Mouse (Mus musculus) spleen, postnatal 4 days (tissue): ENCODE data around the gene Spata3.

Source experiments
- DNase-seq, 2 experiments: peaks; one replicate each; pipeline ENCODE4 v3.0.0; 2022; ENCODE audit warnings: low spot score in 2 of 2

Gene Spata3

DNA sequence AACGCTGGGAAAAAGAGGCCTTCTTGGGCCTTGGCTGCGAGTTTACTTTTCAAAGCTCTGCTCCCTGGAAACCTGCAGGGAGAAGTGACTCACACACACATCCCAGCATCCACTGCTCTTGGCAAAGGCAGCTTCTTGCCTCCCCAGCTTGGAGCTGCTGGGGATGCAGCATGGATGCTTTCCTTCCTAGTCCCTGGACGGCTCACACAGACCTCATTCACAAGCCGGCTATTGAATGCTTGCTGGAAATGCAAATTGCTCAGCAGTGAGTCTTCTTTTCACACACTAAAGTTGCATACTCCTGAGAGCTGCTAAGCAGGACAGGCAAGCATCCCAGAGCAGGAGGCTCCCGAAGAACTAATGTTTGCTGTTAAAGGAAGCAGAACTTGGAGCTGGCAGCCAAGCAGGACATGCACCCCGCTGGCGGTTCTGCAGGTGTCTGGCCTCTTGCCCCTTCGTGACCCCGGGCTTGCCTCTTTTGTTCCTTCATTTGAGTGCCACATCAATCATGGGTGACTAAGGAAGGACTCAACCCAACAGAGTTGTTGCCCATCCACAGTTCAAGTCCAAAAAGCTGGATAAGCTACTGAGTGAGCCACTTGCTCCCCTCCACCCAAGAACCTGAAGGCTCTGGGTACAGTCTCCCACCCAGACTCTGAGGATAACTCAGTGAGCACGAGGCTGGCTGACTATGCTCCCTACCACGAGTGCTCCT is 15.8 kb downstream of the Spata3 start:
- no peak for DNase-seq

DNA sequence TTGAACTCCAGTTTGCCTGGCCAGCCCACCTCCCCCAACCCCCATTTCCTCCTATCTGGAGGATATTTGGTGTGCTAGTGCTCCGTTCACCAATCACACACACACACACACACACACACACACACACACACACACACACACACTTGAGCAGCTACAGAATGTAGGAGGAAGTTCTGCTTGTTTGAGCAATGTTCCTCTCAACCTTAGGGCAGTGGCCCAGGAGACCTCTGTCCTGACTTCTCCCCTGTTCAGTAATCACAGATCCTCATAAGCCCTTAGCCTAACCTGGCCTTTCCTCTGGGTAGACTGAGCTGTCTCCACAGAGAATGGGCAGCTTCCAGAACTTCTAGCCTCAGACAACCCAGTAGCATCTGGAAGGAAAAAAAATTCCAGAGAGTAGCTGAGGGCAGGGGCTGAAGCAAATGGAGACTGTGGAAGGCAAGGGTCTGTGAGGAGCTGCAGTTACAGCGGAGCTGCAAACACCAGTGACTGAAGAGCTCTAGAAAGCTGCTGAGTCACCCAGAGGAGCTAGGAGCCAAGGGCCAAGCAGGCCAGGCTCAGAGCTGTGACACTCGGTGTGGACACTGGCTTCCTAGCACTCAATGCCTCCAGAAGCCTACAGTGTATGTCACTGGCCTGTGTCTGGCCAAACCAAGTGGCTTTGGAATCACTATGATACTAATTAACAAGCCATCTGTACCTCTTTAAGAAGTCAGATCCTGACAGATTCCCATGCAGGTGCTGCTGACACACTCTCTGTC is 21.8 kb downstream of the Spata3 start:
- DNase-seq, result no peak

DNA sequence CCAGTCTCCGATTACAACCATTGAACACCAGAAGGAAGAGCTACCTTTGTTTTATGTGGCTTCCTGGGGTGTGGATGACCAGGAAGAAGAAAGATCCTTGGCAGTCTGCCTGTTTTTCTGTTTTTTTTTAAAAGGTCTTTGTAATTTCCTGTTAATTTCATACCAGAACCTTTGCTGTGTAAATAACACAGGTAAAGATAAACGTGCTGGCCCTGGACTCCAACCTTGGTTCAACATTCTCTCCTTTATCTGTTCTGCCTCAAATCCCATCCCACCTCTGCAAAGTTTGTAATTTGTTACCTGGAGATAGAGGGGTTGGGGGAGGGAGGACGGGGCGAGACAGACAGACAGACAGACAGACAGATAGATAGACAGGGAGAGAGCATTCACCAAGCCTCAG is 23.5 kb downstream of the Spata3 start:
- DNase-seq, result no peak

DNA sequence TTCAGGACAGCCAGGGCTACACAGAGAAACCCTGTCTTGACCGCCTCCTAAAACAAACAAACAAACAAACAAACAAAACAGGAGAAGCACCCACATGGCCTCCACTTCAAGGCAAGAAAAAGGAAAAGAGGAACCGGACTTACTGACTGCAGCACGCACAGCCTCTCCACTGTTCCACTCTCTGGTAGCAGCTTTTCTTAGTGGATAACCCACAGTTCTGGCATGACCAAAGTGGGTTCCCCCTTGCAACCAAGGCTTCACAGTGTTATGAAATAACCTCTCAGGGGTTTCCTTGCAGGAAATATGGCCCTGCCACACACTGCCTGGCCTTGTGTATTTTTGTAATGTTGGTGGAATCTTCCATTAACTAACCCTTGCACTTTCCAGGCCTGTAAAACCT is 24.2 kb downstream of the Spata3 start:
- DNase-seq, result no peak

DNA sequence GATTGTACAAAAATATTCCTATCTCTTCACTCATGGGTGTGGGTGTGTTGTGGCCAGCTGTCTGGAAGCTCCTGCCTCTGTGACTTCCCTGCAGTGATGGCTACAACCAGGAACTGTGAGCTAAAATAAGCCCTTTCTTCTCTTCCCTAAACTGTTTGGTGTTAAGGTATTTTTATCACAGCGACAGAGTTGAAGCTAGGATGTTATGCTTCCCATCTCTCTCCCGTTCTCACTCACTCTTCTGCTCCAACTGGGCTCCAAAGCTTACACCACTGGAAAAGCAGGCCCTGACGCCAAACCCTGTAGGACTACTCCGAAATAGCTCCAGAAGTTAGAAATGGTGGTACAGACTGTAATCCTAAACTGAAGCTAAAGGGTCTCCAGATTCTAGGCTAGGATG is 28.4 kb downstream of the Spata3 start:
- DNase-seq, result no peak

DNA sequence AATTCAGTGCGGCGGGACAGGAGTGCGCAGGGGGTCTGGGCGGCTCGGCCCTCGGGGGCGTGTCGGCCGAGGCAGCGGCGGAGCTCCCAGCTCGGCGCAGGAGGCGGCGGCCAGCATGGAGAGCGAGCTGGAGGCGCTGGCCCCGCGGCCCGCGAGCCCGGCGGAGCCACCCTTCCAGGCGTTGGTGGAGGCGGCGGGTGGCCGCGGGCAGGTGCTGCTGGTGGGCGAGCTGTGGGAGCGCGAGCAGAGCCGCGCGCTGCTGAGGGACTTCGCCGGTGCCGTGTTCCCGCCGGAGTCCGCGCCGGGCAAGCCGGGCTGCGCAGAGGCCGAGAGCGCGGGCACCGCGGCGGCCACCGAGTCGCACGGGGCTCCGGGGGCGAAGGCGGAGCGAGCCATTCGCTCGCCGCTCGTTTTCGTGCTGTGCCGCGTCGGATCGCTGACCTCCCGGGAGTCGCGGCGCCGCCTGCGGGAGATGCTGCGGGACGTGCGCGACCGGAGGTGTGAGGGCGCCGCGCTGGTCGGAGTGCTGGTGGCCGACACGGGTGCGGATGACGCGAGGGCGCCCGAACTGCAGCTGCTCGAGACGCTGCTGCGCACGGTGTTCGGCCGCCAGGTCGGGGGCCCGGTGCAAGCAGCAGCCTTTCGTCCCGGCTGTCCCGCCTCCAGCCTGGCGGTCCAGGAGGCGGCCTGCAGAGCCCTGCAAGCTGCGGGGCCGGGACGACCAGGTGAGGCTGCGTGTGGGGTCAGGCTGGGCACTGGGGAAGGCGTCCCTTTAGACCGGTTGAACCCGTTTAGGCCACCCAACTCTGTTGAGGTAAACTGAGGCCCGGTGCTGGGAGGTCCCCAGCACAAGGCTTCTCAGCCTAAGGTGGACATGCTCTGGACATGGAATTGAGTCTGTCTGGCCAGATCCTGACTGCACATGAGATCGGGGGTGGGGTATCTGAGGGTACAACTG is 29.5 kb downstream of the Spata3 start, which contains the start of gene 2810459M11Rik:
Gene 2810459M11Rik, plus strand, starts transcription at position 16 of the 958 bp plus-strand sequence.
- peak in 1 of 2 experiments; percentile 67 for DNase-seq

DNA sequence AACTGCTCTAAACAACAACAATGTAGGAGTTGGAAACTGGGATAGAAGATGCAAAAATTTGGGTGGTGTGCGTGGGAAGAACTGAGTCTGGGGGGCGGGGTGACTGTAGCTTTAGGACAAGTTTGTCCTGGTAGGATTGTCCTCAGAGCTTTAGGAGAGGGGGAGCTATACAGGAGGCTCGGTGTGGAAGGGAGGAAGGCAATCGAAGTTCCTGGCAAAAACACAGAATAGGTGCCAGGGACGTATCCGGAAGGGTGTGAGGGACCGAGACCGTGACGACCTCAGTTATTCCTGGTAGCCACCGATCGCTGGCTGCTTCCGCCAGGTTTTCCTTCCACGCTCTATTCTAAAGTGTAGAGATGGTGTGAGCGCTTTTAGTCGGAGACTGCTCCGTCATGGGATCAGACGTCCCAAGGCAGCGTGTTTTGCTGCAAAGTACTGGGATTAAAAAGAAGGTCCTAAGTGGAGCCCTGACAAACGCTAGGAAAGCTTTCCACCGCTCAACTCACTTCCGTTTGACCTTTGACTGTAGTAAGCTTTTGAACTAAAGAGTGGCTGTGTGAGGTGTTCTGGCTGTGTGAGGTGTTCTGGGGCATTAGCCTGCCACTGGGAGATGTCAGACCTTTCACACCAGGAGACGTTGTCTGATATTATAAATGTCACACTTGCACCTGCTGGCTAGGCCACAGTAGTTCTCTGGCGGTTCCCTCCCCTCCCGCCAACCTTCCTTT is 30.4 kb downstream of the Spata3 start:
- DNase-seq, result no peak

DNA sequence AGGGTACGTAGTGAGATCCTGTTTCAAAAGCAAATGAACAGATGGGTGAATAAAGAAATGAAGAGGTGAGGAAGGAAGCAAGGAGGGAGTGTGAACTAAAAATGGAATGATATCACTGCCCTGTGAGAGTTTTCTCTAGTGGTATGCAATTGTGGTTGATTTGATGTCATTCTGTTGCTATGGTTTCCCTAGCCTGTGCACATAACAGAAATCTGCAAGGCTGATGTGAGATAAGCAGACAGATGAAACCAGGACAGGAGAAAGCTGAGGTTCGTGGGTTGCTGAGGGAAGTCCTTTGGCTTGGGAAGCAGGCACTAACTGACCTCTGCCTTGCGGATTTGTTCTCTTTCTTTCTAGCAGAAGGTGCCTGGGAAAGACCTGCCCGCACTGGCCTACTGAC is 31.6 kb downstream of the Spata3 start:
- DNase-seq, result no peak

DNA sequence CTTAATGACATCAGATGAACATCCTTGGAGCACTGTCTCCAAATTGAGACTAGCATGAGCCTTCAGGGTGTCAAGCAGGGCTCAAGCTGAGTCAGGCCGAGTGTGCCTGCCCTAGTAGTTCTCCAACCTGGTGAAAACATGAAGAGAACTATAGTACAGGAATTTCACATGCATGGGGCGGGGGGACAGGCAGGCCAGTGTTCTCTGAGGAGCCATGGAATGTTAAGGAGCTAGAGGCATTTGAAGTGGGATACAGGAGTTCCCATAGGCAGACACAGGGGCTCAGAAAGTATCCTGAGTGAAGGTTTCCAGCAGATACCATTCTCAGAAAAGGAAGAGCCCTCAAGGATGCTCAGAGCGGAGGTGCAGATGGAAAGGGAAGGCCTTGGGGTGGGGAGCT is 32.1 kb downstream of the Spata3 start:
- DNase-seq, result no peak

DNA sequence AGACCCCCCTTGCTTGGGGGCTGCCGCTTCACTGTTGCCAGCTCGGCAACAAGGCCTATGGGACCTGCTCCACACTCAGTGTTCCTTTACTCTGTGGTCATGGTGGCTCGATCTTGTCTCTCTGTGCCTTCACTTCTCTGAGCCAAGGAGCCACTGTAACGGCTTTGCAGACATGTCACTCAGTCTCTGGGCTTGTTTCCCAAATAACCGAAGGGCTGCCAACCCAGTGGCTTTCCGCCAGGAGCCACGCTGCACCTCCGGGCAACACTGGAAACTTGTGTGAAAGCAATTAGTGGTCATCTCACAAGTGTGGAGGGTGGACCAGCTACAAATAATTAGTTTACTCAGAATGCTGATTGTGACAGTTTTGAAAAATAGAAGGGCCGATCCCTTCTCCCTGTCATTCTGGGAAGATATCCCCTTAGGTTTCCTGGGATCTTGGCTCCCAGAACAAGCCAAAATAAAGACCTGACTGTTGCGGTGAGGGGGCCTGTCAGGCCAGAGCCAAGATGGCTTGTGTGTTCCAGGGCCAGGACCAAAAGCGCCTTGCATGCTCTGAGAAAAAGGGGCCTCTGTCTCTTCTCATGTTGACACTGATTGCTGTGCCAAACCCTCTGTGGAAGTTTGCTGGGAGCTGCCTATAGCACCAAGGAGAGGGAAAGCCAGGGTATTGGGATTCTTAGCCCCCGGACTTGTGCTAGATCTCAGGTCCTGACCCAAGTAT is 36.7 kb downstream of the Spata3 start:
- DNase-seq, result no peak

DNA sequence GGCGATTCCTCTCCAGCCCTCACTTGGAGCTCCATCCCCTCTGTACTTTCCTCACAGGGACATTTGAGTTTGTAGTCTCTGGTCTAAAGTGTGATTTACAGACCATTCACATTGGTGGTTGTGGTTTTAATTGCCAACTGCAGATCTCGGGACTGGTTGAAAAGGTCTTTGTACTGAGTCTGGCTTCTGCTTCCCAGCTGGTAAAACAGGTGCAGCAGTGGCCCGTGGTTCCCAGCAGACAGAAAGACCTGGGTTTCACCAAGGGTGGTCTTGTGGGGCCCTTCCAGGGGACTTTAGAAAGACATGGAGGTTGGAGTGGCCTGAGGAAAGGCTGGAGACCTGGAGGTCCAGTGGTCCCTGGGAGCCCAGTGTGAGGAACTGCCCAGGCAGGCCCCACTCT is 38.3 kb downstream of the Spata3 start:
- DNase-seq, result no peak

DNA sequence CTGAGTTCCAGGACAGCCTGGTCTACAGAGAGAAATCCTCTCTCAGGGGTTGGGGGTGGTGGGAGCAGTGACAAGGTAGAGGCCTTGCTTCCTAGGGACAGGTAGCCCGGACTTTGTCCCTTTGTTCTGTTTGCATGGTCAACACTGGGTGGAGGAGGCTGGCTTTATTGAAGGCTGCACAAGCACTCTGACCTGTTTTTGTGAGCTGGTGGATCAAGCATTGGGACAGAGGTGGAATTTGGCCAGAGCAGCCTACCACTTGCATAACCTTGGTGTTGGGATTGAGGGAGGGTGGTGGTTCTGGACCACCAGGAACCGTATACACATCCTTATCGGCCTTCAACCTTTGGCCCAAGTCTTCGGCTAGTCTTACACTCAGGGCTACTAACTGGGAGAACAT is 39.7 kb downstream of the Spata3 start:
- no peak for DNase-seq

DNA sequence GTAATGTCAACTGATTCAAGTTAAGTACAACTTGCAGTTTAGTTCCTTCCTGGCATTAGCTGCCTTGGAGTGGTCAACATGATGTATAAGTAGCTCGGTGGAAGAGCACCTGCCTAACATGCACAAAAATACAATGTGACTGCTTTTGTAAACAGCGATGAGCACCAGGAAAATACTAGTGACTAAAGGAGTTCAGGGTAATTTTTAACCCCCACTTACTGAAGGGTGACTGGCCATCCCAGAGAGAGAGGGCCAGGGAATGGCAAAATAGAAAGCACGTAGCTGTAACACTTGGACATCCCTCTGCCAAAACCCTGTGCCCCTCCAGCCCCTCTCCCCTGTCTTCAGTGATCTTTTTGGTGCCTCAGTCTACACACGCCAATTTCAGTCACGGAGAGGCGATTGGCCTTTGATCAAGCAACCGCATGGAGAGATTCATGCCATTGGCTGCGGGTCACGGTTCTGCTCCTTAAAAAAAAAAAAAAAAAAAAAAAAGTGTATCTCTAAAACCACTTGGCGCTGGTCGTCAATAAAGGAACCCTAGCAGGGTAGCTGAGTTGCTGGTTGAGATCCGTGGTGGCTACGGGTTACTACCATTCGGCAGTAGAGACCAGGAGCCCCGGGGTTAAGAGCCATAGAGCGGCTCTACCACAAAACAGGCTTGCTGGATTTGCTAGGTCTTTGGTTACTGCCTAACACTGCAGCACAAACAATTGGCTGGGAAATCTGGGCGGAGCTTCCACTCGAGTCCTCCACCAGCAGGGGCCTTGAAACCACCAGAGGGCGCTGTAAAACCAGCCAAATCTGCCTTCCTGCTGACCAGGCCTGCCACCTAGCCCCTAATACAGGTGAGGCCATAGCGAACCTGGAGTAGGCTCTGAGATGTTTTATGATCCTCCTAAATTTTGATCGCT is 42.5 kb downstream of the Spata3 start:
- peak; percentile 89 to 96 for DNase-seq

DNA sequence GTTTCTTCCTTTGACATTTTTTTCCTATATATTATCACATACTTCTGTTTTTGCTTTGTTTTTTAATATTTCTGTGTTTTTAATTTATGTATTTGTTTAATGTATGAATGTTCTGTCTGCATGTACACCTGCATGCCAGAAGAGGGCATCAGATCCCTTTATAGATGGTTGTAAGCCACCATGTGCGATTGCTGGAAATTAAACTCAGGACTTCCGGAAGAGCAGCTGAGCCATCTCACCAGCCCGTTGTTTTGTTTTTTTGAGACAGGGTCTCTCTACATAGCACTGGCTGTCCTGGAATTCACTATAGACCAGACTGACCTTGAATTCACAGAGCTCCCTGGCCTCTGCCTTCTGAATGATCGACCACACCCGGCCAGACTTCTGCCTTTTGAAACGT is 45.9 kb downstream of the Spata3 start:
- DNase-seq, result no peak

DNA sequence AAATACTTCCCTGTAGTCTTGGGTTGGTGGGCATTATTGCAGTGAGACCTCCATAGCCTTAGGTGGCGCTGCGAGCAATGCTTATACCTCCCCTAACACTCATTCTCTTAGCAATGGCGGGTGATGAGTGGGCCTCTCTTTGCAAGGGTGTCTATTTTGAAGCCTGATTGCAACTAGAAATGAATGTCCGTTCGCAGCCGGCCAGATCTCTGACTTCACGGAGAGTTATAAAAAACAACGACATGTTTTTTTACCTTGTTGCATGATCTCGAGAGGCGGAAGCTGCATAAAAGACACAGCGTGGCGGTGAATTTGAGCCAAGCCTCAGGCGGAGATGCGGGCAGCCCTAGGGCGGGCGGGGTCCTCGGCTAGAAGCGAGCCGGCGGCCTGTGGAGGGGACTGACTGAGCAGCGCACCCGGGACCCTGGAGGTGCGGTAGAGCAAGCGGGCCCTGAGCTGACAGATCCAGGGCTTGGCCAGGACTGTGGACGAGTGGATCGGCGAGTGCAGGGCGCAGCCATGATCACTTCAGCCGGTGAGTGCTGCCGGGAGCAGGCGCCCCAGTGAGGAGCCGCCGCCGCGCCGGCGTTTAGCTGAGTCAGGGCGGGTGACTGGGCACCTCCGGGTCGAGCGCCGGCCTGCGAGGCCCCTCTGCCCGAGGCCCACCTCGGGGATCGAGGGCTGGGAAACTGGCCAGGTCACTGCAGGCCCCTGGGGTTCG is 47.8 kb downstream of the Spata3 start, which contains the start of gene Psmd1:
Gene Psmd1, plus strand, starts transcription at position 117 of the 721 bp plus-strand sequence.
- DNase-seq, result peak; percentile 91 to 96

DNA sequence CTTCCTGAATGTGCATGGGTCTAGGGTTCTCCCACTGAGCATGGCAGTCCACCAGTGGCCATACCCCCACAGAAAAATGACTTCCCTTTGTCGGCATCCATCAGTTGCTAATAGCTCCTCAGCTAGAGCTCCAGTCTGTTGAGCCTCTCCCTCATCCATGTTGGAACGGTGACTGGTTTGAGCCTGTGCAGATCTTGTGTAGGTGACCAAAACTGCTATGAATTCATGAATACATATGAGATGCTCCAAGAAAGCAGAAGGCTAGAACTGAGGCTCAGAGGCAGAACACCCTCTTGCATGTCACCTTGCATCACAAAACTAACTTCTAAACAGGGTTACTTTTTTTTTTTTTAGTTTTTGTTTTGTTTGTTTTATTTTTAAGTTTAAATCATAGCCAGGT is 59.9 kb downstream of the Spata3 start:
- DNase-seq, result no peak
